Mouse (Mus musculus) inflammation-experienced regulatory T-cells, adult 6 months (primary cell): Measurements from ENCODE around the gene Gm1330. TPM values are rescaled to one million over a fixed set of nuclear protein-coding genes. Genes with fewer than 3 reads are reported as not detected.
"Not testable (repeated sequence)": the region's sequence is repeated elsewhere in the genome, so short reads cannot be mapped to it uniquely, and the experiment has no call there.

ENCODE experiments used
- ATAC-seq: one replicate; pipeline ENCODE4 v1.8.0; 2017
- polyA plus RNA-seq, 3 experiments: library from polyadenylated mRNA; unstranded; fragments of 100-300 nt; shearing (Covaris generic); gene quantifications; one replicate each; pipeline ENCODE4 v1.2.1; 2017

The Gm1330 gene
- not detected for polyA plus RNA-seq

- no peak for ATAC-seq
These were observed at the start of gene Gm1330 for GRCm38 (mm10) chr2:149003151-149003550. Gene Gm1330, minus strand, starts transcription at chr2:149003251.

GRCm38 (mm10) chr2:149017137-149017536 is 14.1 kb upstream of the Gm1330 start, which contains the start of gene Gm10750:
Gene Gm10750, minus strand, starts transcription at chr2:149017237.
- ATAC-seq: not testable (repeated sequence)

- ATAC-seq: no peak
These were observed 1.8 kb upstream of the Gm1330 start for GRCm38 (mm10) chr2:149004826-149005225.

DNA sequence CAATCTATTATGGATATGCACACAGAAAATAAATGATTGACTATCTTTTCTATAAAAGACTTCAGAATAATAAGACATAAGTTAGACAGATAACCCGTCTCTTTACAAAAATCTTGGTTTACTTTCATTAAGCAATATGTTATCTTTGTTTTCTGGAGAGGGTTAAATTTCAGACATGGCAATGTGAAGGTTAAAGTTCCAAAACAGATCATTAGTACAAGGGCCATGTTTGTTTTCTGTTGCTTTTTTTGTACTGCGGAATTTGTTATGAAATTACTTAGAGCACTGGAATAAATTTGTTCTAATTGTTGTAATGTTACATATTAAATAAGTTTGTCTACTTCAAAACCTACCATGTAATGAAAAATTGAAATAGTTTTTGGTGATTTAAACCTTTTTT is 7.9 kb downstream of the Gm1330 start:
- no peak for ATAC-seq

Other genes starting within 250 kb of the Gm1330 start
- not detected for gene Cst11, start 231.8 kb downstream of the Gm1330 start, polyA plus RNA-seq
- not detected for gene 8030411F24Rik, start 221.2 kb downstream of the Gm1330 start, polyA plus RNA-seq
- gene Cst12, start 213.9 kb downstream of the Gm1330 start, polyA plus RNA-seq: not detected
- not detected for gene Cst8, start 204.5 kb downstream of the Gm1330 start, polyA plus RNA-seq
- gene Cst13, start 183.2 kb downstream of the Gm1330 start, polyA plus RNA-seq: not detected
- not detected for gene Cst9, start 168.1 kb downstream of the Gm1330 start, polyA plus RNA-seq
- gene 9230104L09Rik, start 138.2 kb downstream of the Gm1330 start, polyA plus RNA-seq: not detected
- gene Cst3, start 127.6 kb downstream of the Gm1330 start, polyA plus RNA-seq: 100 to 1,000 TPM; 152 to 225 (median 175) TPM
- not detected for gene Gm10750, start 14.0 kb upstream of the Gm1330 start, polyA plus RNA-seq